Mouse (Mus musculus) ovary, postnatal 14 days (tissue): Measurements from ENCODE around the gene Neurl2.

Source experiments
- DNase-seq: peaks from one replicate; pipeline ENCODE4 v3.0.0; 2022; ENCODE audit warnings: low spot score

Gene Neurl2

GRCm38 (mm10) chr2:164786388-164786885 lies 46.8 kb downstream of the Neurl2 start:
- no peak for DNase-seq

GRCm38 (mm10) chr2:164785481-164786387 lies 47.5 kb downstream of the Neurl2 start, which contains the start of gene Snx21:
Gene Snx21, plus strand, starts transcription at chr2:164785823.
- peak; percentile 77 for DNase-seq

GRCm38 (mm10) chr2:164784869-164785420 lies 48.3 kb downstream of the Neurl2 start:
- DNase-seq = no peak

- no peak for DNase-seq
Measured at GRCm38 (mm10) chr2:164783926-164784581, 49.2 kb downstream of the Neurl2 start.

- no peak for DNase-seq
Measured at GRCm38 (mm10) chr2:164781876-164782275, 51.4 kb downstream of the Neurl2 start.
